Mouse (Mus musculus) hindbrain, embryonic 13.5 days (tissue): ENCODE measurements around the gene Zfp507. TPM values are rescaled to one million over a fixed set of nuclear protein-coding genes. Genes with fewer than 3 reads are reported as not detected.
A peak's percentile ranks its signal among the peaks of the same experiment; 100 is the strongest.

Experiments
- ATAC-seq: fragments of 200-750 bp; cut with Nextera tagmentation; 2 replicates; pipeline ENCODE4 v1.8.0; 2017; ENCODE audit warnings: moderate TSS enrichment; ENCODE audit not compliant: low FRiP score
- H3K27ac ChIP-seq: fragments of 300-500 bp; sonication (generic); 2 replicates; pipeline ENCODE4 v1.5.1; 2015; ENCODE audit warnings: inconsistent platforms, mild to moderate bottlenecking, moderate library complexity
- H3K27me3 ChIP-seq: fragments of 300-500 bp; sonication (generic); 2 replicates; pipeline ENCODE4 v1.6.1; 2015; ENCODE audit warnings: mild to moderate bottlenecking, inconsistent platforms
- H3K36me3 ChIP-seq: fragments of 300-500 bp; sonication (generic); 2 replicates; pipeline ENCODE4 v1.6.1; 2015; ENCODE audit warnings: mild to moderate bottlenecking, inconsistent platforms
- H3K4me1 ChIP-seq: fragments of 300-500 bp; sonication (generic); replicated peaks from 2 replicates; pipeline ENCODE4 v1.6.1; 2015; ENCODE audit warnings: inconsistent platforms
- H3K4me2 ChIP-seq: fragments of 300-500 bp; sonication (generic); 2 replicates; pipeline ENCODE4 v1.6.1; 2015; ENCODE audit warnings: inconsistent platforms, mild to moderate bottlenecking, moderate library complexity
- H3K4me3 ChIP-seq: fragments of 300-500 bp; sonication (generic); 2 replicates; pipeline ENCODE4 v1.5.1; 2015; ENCODE audit warnings: mild to moderate bottlenecking, inconsistent platforms
- H3K9ac ChIP-seq: fragments of 300-500 bp; sonication (generic); 2 replicates; pipeline ENCODE4 v1.6.1; 2015; ENCODE audit warnings: mild to moderate bottlenecking, inconsistent platforms
- H3K9me3 ChIP-seq: fragments of 300-500 bp; sonication (generic); 2 replicates; pipeline ENCODE4 v1.6.1; 2016; ENCODE audit warnings: inconsistent platforms
- WGBS: fragments of 180-500 bp; shearing (Covaris S2); methylation state at CpG from one replicate; pipeline ENCODE4 v1.1.7; 2015; 5-methylcytosine and 5-hydroxymethylcytosine counted together
- polyA plus RNA-seq: library from polyadenylated mRNA; unstranded; fragments of >200 nt; fragmentation: Nextera tagmentation; extraction: Ambion mirVana; gene quantifications from 2 replicates; pipeline ENCODE4 v1.2.1, GENCODE M21; 2015

The Zfp507 gene
- polyA plus RNA-seq, 1 experiment from 2014 or later: 18.5 TPM

GRCm38 (mm10) chr7:35771106-35771505 lies 31.7 kb downstream of the Zfp507 start:
- H3K4me1 ChIP-seq: no peaks in the 10 kb centered on the region
- no peak for ATAC-seq
- H3K4me2 ChIP-seq: no peak overlapping the region
- no peaks in the 10 kb centered on the region for H3K27me3 ChIP-seq
- H3K27ac ChIP-seq: no peak overlapping the region
- no peak overlapping the region for H3K4me3 ChIP-seq
- no peak overlapping the region for H3K9ac ChIP-seq
- no peaks in the 10 kb centered on the region for H3K9me3 ChIP-seq
- H3K36me3 ChIP-seq: peaks cover 40% of the 10 kb centered on the region

DNA sequence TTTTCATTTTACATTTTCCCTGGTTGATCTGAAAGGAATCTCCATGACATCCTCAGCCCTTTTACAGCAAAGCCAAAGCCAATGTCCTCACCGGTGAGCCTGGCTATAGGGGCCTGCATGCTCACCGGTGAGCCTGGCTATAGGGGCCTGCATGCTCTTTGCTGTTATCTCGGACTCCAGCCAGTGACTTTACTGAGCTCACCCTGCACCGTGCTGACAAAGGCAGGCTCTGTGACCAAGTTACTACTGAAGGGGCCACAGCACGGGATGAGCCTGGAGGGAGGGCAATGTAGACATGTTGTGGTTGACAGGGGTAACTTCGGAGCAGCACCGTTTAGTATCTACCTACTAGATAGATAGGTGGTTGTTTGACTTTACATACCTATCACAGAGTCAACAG lies 32.7 kb downstream of the Zfp507 start:
- WGBS: 85% methylated on average over 7 of the region's 7 CpGs
- Histone ChIP-seq H3K4me1 (no peaks in the 10 kb centered on the region), H3K36me3 (peaks cover 30% of the 10 kb centered on the region), H3K9me3 (no peaks in the 10 kb centered on the region), H3K4me2 (no peak overlapping the region), H3K4me3 (no peak overlapping the region), H3K9ac (no peak overlapping the region), H3K27me3 (no peaks in the 10 kb centered on the region), H3K27ac (no peak overlapping the region)
- ATAC-seq: no peak

DNA sequence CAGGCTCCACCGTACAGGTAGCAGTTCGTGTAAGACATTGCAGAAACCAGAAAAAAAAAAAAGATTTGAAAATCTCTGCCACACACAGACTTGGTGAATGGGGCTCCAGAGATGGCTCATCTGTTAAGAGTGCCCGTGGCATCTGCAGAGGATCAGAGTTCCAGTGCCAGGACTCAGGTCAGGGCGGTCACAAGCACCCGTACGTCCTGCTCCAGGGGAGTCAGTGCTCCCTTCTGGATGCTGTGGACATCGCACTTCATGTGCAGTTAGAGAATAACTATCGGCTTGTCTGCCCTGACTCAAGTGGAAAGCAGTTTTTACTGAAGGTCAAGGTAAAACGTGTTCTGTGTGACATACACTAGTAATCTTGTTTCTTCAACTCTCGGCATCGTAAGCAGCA lies 38.3 kb downstream of the Zfp507 start:
- Histone ChIP-seq H3K36me3 (no peaks in the 10 kb centered on the region), H3K9ac (no peak overlapping the region), H3K27me3 (no peaks in the 10 kb centered on the region; the same call in 1 of the 2 replicates), H3K9me3 (no peaks in the 10 kb centered on the region), H3K4me3 (no peak overlapping the region), H3K4me2 (no peak overlapping the region), H3K4me1 (no peaks in the 10 kb centered on the region), H3K27ac (no peak overlapping the region)
- 95% methylated on average over 11 of the region's 11 CpGs for WGBS
- no peak for ATAC-seq

DNA sequence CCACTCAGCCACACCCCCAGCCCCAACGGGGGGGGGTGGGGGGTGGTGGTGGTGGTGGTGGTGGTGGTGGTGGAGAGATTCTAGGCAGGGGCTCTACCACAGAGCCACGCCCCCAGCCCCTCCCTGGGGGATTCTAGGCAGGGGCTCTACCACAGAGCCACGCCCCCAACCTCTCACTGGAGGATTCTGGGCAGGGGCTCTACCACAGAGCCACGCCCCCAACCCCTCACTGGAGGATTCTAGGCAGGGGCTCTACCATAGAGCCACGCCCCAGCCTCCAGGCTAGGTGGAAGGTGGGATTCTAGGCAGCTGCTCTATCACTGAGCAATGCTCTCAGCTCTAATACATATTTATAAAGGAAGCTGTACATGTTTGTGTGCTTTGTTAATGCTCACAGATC lies 41.0 kb downstream of the Zfp507 start:
- Histone ChIP-seq H3K27ac (no peak overlapping the region), H3K36me3 (no peaks in the 10 kb centered on the region), H3K9ac (no peak overlapping the region), H3K4me3 (no peak overlapping the region), H3K27me3 (no peaks in the 10 kb centered on the region; the same call in none of the 2 replicates), H3K4me2 (no peak overlapping the region), H3K9me3 (no peaks in the 10 kb centered on the region), H3K4me1 (no peaks in the 10 kb centered on the region)
- ATAC-seq: no peak
- WGBS: 73% methylated on average over 5 of the region's 5 CpGs

DNA sequence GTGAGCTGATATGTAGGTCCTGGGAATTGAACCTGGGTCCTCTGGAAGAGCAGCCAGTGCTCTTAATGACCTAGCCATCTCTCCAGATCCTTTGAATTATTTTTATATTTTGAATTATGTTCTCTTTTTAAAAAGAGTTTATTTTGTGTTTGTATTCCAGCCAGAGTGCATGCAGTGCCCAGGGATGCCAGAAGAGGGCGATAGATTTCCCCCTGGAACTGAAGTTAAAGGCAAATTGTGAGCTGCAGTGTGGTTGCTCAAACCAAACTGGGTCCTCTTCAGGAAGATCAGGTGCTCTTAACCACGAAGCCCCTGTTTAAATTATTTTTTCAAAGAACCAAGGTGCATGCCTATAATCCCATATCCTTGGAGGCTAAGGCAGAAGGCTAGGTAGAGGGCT lies 43.2 kb downstream of the Zfp507 start:
- peaks cover 3% of the 10 kb centered on the region for H3K4me1 ChIP-seq
- 11% methylated on average over 2 of the region's 2 CpGs for WGBS
- ATAC-seq: no peak
- H3K27ac ChIP-seq: no peak overlapping the region
- H3K4me3 ChIP-seq: no peak overlapping the region
- no peaks in the 10 kb centered on the region for H3K36me3 ChIP-seq
- no peak overlapping the region for H3K9ac ChIP-seq
- no peaks in the 10 kb centered on the region for H3K9me3 ChIP-seq
- no peaks in the 10 kb centered on the region; the same call in none of the 2 replicates for H3K27me3 ChIP-seq
- no peak overlapping the region for H3K4me2 ChIP-seq

- Histone ChIP-seq H3K36me3 (no peaks in the 10 kb centered on the region), H3K27ac (no peak overlapping the region)
- no peak for ATAC-seq
Observed at GRCm38 (mm10) chr7:35756510-35757440, 46.0 kb downstream of the Zfp507 start.

DNA sequence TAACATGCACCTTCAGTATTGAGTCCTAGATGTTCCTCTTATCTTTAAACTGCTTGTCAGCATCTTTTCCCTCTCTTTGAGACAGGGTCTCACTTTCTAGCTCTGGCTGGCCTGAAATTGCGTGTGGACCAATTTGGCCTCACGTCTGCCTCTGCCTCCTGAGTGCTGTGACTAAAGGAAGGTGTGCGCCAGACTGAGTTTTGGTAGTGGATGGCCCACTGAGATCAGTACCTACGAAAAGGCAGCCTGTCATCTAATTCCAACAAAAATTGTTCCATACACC lies 48.0 kb downstream of the Zfp507 start:
- H3K36me3 ChIP-seq: peaks cover 16% of the 10 kb centered on the region
- WGBS: 66% methylated on average over 4 of the region's 4 CpGs
- peak overlapping the region; percentile 90 for H3K4me3 ChIP-seq
- peak overlapping the region; percentile 70 for H3K27ac ChIP-seq
- H3K9ac ChIP-seq: peak overlapping the region; percentile 90
- H3K4me2 ChIP-seq: peak overlapping the region; percentile 93
- ATAC-seq: no peak
- H3K27me3 ChIP-seq: no peaks in the 10 kb centered on the region; the same call in 1 of the 2 replicates
- no peaks in the 10 kb centered on the region for H3K9me3 ChIP-seq
- peaks cover 17% of the 10 kb centered on the region for H3K4me1 ChIP-seq

More at GRCm38 (mm10) chr7:35756510-35757440, 46.0 kb downstream of the Zfp507 start:
- no peaks in the 10 kb centered on the region; the same call in 1 of the 2 replicates for H3K27me3 ChIP-seq
- H3K9me3 ChIP-seq: no peaks in the 10 kb centered on the region
- H3K4me1 ChIP-seq: peaks cover 17% of the 10 kb centered on the region
- no peak overlapping the region for H3K9ac ChIP-seq
- no peak overlapping the region for H3K4me3 ChIP-seq
- H3K4me2 ChIP-seq: no peak overlapping the region
- WGBS: 41% methylated on average over 14 of the region's 14 CpGs

- Histone ChIP-seq H3K27me3 (no peaks in the 10 kb centered on the region; the same call in 1 of the 2 replicates), H3K27ac (peak within 1 kb of the TSS; percentile 76), H3K4me2 (peak within 1 kb of the TSS; percentile 93), H3K4me3 (peak within 1 kb of the TSS; percentile 90), H3K36me3 (peaks cover 22% of the 10 kb centered on the region), H3K9me3 (no peaks in the 10 kb centered on the region), H3K4me1 (peaks cover 17% of the 10 kb centered on the region), H3K9ac (peak within 1 kb of the TSS; percentile 90)
- WGBS: under 1% methylated on average over 65 of the region's 70 CpGs
- ATAC-seq: peak; percentile 98
Observed at GRCm38 (mm10) chr7:35754033-35754885, 48.5 kb downstream of the Zfp507 start, which contains the start of gene Dpy19l3. TSS of gene Dpy19l3 (minus strand) at chr7:35754454.

- H3K27ac ChIP-seq: no peak overlapping the region
- peak; percentile 61 for ATAC-seq
Observed at GRCm38 (mm10) chr7:35753319-35754032, 49.3 kb downstream of the Zfp507 start.

DNA sequence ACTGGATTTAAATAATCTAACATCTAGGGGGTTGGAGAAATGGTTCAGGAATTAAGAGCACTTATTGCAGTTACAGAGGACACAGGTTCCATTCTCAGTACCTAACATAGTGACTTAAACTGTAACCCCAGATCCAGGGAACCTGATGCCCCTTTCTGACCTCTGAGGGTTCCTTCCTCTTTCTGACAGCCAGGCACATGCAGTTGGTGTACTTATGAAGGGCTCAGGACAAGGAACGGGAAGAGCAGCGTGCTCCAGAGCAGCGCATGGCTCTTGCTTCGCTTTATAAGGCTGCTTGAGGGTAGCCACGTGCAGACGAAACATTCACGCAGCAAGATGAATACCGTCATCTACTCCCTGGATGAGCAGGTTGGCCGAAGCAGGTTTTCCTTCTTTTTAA lies 51.9 kb downstream of the Zfp507 start:
- 96% methylated on average over 9 of the region's 9 CpGs for WGBS
- H3K4me2 ChIP-seq: no peak overlapping the region
- H3K36me3 ChIP-seq: peaks cover 56% of the 10 kb centered on the region
- no peak for ATAC-seq
- H3K27me3 ChIP-seq: no peaks in the 10 kb centered on the region
- no peak overlapping the region for H3K27ac ChIP-seq
- no peak overlapping the region for H3K9ac ChIP-seq
- H3K4me1 ChIP-seq: peaks cover 24% of the 10 kb centered on the region
- H3K9me3 ChIP-seq: no peaks in the 10 kb centered on the region
- no peak overlapping the region for H3K4me3 ChIP-seq

More at GRCm38 (mm10) chr7:35753319-35754032, 49.3 kb downstream of the Zfp507 start:
- H3K27me3 ChIP-seq: no peaks in the 10 kb centered on the region; the same call in 1 of the 2 replicates
- no peaks in the 10 kb centered on the region for H3K9me3 ChIP-seq
- 4% methylated on average over 15 of the region's 15 CpGs for WGBS
- H3K4me3 ChIP-seq: peak overlapping the region; percentile 90
- peaks cover 30% of the 10 kb centered on the region for H3K36me3 ChIP-seq
- peak overlapping the region; percentile 93 for H3K4me2 ChIP-seq
- H3K9ac ChIP-seq: peak overlapping the region; percentile 90
- H3K4me1 ChIP-seq: peaks cover 17% of the 10 kb centered on the region

DNA sequence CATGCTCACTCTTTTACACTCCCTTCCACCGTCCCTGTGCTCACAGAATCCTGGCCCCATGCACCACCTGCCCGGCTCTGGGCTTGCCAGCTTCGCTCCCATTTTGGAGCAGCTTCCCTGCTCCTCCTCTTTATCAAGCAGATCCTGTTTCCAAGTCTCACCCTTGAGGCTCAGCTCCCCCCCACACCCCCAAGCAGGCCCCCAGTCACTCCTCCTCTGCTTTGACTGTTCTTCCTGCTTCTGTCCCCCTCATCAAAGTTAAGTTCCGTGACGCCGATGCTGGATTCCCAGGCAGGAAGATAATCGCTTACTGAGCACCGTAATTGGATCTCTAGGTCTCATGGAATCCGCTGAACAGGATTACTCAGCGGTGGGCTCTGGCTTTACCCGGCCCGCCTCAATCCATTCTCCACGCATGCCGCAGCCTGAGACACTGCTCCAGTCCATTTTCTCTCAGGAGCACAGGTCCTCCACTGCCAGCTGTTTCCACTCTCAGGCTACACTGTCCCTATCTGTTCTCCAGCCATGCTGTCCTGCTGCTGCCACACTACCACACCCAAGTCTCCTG lies 55.3 kb downstream of the Zfp507 start:
- WGBS: 66% methylated on average over 14 of the region's 14 CpGs
- peaks cover 7% of the 10 kb centered on the region; the same call in 1 of the 2 replicates for H3K4me1 ChIP-seq
- peak; percentile 36; the same call in 1 of the 2 replicates for ATAC-seq
- no peak overlapping the region for H3K9ac ChIP-seq
- H3K27me3 ChIP-seq: no peaks in the 10 kb centered on the region
- no peak overlapping the region for H3K4me3 ChIP-seq
- peak overlapping the region; percentile 12; the same call in 1 of the 2 replicates for H3K27ac ChIP-seq
- peaks cover 86% of the 10 kb centered on the region for H3K36me3 ChIP-seq
- no peaks in the 10 kb centered on the region for H3K9me3 ChIP-seq
- no peak overlapping the region for H3K4me2 ChIP-seq
